Mouse (Mus musculus): ENCODE data around the gene Prr19. TPM values are rescaled to one million over a fixed set of nuclear protein-coding genes. Genes with fewer than 3 reads are reported as not detected.

Gene Prr19
- total RNA-seq, 2 experiments from 2014 or later = 0.27 TPM; not detected in 1

DNA sequence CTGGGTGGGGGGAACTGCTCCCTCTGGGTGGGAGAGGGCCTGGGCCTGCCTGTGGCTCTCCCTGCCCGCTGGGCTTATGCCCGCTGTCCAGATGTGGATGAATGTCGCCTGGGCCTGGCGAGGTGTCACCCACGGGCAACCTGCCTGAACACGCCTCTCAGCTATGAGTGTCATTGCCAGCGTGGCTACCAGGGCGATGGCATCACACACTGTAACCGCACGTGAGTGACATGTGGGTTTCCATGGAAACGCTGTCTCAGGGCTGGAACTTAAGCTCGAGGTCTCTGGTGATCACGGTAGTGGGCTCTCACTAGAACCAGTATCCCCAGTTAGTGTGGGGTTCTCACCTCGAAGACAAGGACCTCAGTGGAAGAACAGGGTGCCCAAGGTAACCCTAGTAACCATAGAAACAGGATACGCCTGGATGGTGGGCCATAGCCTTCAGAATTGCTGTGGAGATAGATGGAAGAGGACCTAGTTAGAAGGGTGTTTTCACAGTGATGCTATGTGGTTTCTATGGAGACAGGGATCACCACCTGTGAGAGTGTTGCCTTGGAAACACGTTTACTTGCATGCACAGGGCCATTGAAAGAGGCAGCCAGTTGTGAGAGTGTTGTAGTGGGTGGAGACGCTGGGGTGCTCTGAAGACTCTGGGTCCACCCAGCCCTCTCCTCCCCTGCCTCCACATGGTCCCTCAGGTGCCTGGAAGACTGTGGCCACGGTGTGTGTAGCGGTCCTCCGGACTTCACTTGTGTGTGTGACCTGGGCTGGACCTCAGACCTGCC is 40.0 kb downstream of the Prr19 start:
- H3K4me3 ChIP-seq = no peak overlapping the region
- no peak for DNase-seq (ENCODE audit: extremely low spot score in 1 of 2, low spot score in 2 of 2)
- no peak overlapping the region for H3K27ac ChIP-seq
- no peak for TF ChIP-seq CTCF (IDR thresholded peaks at IDR 0.05)
- intact Hi-C loops (cut with DNase I) = no loop called here

DNA sequence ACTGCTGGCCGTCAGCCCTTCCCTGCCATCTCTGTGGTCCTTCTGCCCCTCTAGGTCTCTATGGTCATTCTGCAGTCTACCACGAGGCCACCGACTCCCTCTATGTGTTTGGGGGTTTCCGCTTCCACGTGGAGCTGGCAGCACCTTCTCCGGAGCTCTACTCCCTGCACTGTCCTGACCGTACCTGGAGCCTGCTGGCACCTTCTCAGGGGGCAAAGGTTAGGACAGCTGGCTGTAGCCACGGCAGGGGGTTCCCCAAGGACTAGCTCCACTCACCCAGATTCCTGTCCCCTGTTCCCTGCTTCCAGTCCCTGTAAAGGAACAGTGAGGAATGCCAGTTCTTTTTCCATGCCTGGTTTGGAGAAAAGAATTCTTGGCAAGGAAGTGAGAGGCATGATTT is 47.6 kb downstream of the Prr19 start:
- no peak overlapping the region for H3K27ac ChIP-seq
- DNase-seq (ENCODE audit: extremely low spot score in 1 of 2, low spot score in 2 of 2) = no peak
- H3K4me3 ChIP-seq = no peak overlapping the region
- TF ChIP-seq CTCF (IDR thresholded peaks at IDR 0.05) = no peak
- intact Hi-C loops (cut with DNase I) = no loop called here

Other genes starting within 250 kb of the Prr19 start
- gene Grik5, start 229.1 kb upstream of the Prr19 start, total RNA-seq (2021) = 100 to 1,000 TPM; 207 to 218 TPM
- 10 to 100 TPM; 37.1 to 37.7 TPM for gene Zfp574, start 228.8 kb upstream of the Prr19 start, total RNA-seq (2021)
- 10 to 100 TPM; 12.5 to 14.0 TPM for gene Pou2f2, start 121.7 kb upstream of the Prr19 start, total RNA-seq (2021)
- 10 to 100 TPM; 23.9 to 26.3 TPM for gene Dedd2, start 80.8 kb upstream of the Prr19 start, total RNA-seq (2021)
- gene Zfp526, start 80.0 kb upstream of the Prr19 start, total RNA-seq (2021) = 10 to 100 TPM; 10.6 to 11.2 TPM
- gene Gsk3a, start 63.6 kb upstream of the Prr19 start, total RNA-seq (2021) = 100 to 1,000 TPM; 215 to 220 TPM
- gene Erf, start 50.6 kb upstream of the Prr19 start, total RNA-seq (2021) = 10 to 100 TPM; 61.5 to 68.2 TPM
- gene Cic, start 33.7 kb upstream of the Prr19 start, total RNA-seq (2021) = 100 to 1,000 TPM; 215 to 228 TPM
- gene Pafah1b3, start 3.4 kb upstream of the Prr19 start, total RNA-seq (2021) = 10 to 100 TPM; 27.9 to 34.2 TPM
- gene Tmem145, start 4.7 kb downstream of the Prr19 start, total RNA-seq (2021) = 10 to 100 TPM; 51.8 to 59.3 TPM
- 100 to 1,000 TPM; 110 to 115 TPM for gene Megf8, start 15.8 kb downstream of the Prr19 start, total RNA-seq (2021)
- gene Cnfn, start 68.3 kb downstream of the Prr19 start, total RNA-seq (2021) = not detected
- 1 to 10 TPM; 7.5 to 7.8 TPM for gene Lipe, start 97.3 kb downstream of the Prr19 start, total RNA-seq (2021)
- not detected for gene Cxcl17, start 111.5 kb downstream of the Prr19 start, total RNA-seq (2021)
- gene Ceacam1, start 176.2 kb downstream of the Prr19 start, total RNA-seq (2021) = 1 to 10 TPM; 3.1 to 4.1 TPM
- under 1 TPM; 0.35 to 0.68 TPM for gene Ceacam2, start 238.4 kb downstream of the Prr19 start, total RNA-seq (2021)